Mouse (Mus musculus): ENCODE results near the gene Mgrn1. TPM values are rescaled to one million over a fixed set of nuclear protein-coding genes. Genes with fewer than 3 reads are reported as not detected.

The Mgrn1 gene
- total and polyA plus RNA-seq, 3 experiments = 8.4 to 25.0 TPM; not detected in 1

GRCm38 (mm10) chr16:4855046-4855650 is 30.9 kb upstream of the Mgrn1 start:
- H3K27me3 ChIP-seq (ENCODE audit: control insufficient read depth in 1 of 2, insufficient read depth in 2 of 2, low read length in 2 of 2) = peaks cover 0 to 5% of the 10 kb centered on the region in 2 experiments; a peak in 2 of 4 replicates
- no peaks in the 10 kb centered on the region for H3K79me2 ChIP-seq (ENCODE audit: control insufficient read depth, insufficient read depth, low read length, poor library complexity)
- TF ChIP-seq ZC3H11A (IDR thresholded peaks at IDR 0.05; ENCODE audit: low read depth, low read length) (no peak), MAX (IDR thresholded peaks at IDR 0.05; ENCODE audit: low read length) (no peak), RAD21 (IDR thresholded peaks at IDR 0.05; ENCODE audit: low read depth, low read length) (no peak), CHD2 (IDR thresholded peaks at IDR 0.05; ENCODE audit: low read length) (no peak), MAZ (IDR thresholded peaks at IDR 0.05; ENCODE audit: low read depth, low read length) (no peak), ZKSCAN1 (IDR thresholded peaks at IDR 0.05; ENCODE audit: low read depth, low read length) (no peak), GATA1 (IDR thresholded peaks at IDR 0.05; ENCODE audit: low read depth, low read length) (no peak), E2F4 (IDR thresholded peaks at IDR 0.05; ENCODE audit: borderline replicate concordance, low read depth, low read length) (no peak), NELFE (IDR thresholded peaks at IDR 0.05; ENCODE audit: low read depth, low read length) (no peak), MXI1 (IDR thresholded peaks at IDR 0.05; ENCODE audit: low read depth, low read length) (no peak), TAL1 (IDR thresholded peaks at IDR 0.05; ENCODE audit: low read length) (no peak), NRF1 (IDR thresholded peaks at IDR 0.05; ENCODE audit: insufficient read depth, low read depth, low read length, poor library complexity, severe bottlenecking) (no peak), POLR2A (IDR thresholded peaks at IDR 0.05; ENCODE audit: control insufficient read depth in 1 of 2, insufficient read depth in 1 of 2, low read depth in 1 of 2, low read length in 2 of 2, poor library complexity in 1 of 2) (no peak), KAT2A (conservative IDR thresholded peaks at IDR 0.05; ENCODE audit: low read depth, low read length) (no peak), MEF2A (IDR thresholded peaks at IDR 0.05; ENCODE audit: extremely low read depth, insufficient replicate concordance, low read depth, low read length, poor library complexity, severe bottlenecking) (no peak), ZMIZ1 (IDR thresholded peaks at IDR 0.05; ENCODE audit: low read depth, low read length) (no peak)
- H3K9me3 ChIP-seq (replicated peaks; ENCODE audit: insufficient read depth, low read length) = no peaks in the 10 kb centered on the region
- H3K4me1 ChIP-seq (ENCODE audit: control insufficient read depth in 1 of 2, insufficient read depth in 2 of 2, low read length in 2 of 2) = no peaks in the 10 kb centered on the region
- H3K4me3 ChIP-seq (ENCODE audit: control insufficient read depth in 1 of 2, insufficient read depth in 1 of 2, low read depth in 2 of 2, low read length in 2 of 2) = no peak overlapping the region
- no peaks in the 10 kb centered on the region for H3K36me3 ChIP-seq (ENCODE audit: control insufficient read depth in 1 of 2, insufficient read depth in 2 of 2, low read length in 2 of 2)
- no peak overlapping the region for H3K9ac ChIP-seq (ENCODE audit: control insufficient read depth, low read depth, low read length, poor library complexity, severe bottlenecking)
- no peak for DNase-seq (ENCODE audit: low read depth, low spot score)
- H3K27ac ChIP-seq (ENCODE audit: control insufficient read depth, low read depth, low read length) = no peak overlapping the region

GRCm38 (mm10) chr16:4861392-4861791 is 24.7 kb upstream of the Mgrn1 start:
- H3K27ac ChIP-seq (ENCODE audit: control insufficient read depth, low read depth, low read length) = no peak overlapping the region
- no peaks in the 10 kb centered on the region for H3K9me3 ChIP-seq (replicated peaks; ENCODE audit: insufficient read depth, low read length)
- H3K79me2 ChIP-seq (ENCODE audit: control insufficient read depth, insufficient read depth, low read length, poor library complexity) = no peaks in the 10 kb centered on the region
- no peak overlapping the region for H3K4me3 ChIP-seq (ENCODE audit: control insufficient read depth in 1 of 2, insufficient read depth in 1 of 2, low read depth in 2 of 2, low read length in 2 of 2)
- no peaks in the 10 kb centered on the region; a peak in 1 of 4 replicates for H3K4me1 ChIP-seq (ENCODE audit: control insufficient read depth in 1 of 2, insufficient read depth in 2 of 2, low read length in 2 of 2)
- H3K36me3 ChIP-seq (ENCODE audit: control insufficient read depth in 1 of 2, insufficient read depth in 2 of 2, low read length in 2 of 2) = no peaks in the 10 kb centered on the region
- TF ChIP-seq ZNF384 (IDR thresholded peaks at IDR 0.05; ENCODE audit: low read depth, low read length) (no peak), TAL1 (IDR thresholded peaks at IDR 0.05; ENCODE audit: low read length) (no peak), NRF1 (IDR thresholded peaks at IDR 0.05; ENCODE audit: insufficient read depth, low read depth, low read length, poor library complexity, severe bottlenecking) (no peak), MEF2A (IDR thresholded peaks at IDR 0.05; ENCODE audit: extremely low read depth, insufficient replicate concordance, low read depth, low read length, poor library complexity, severe bottlenecking) (no peak), POLR2AphosphoS5 (IDR thresholded peaks at IDR 0.05; ENCODE audit: borderline replicate concordance, low read depth, low read length) (no peak), CTCF (IDR thresholded peaks at IDR 0.05 in 2 of 3, conservative IDR thresholded peaks at IDR 0.05 in 1 of 3; ENCODE audit: control insufficient read depth in 1 of 3, insufficient read depth in 1 of 3, low read depth in 2 of 3, low read length in 3 of 3, poor library complexity in 1 of 3, severe bottlenecking in 1 of 3) (no peak)
- no peak overlapping the region for H3K9ac ChIP-seq (ENCODE audit: control insufficient read depth, low read depth, low read length, poor library complexity, severe bottlenecking)
- no peaks in the 10 kb centered on the region for H3K27me3 ChIP-seq (ENCODE audit: control insufficient read depth in 1 of 2, insufficient read depth in 2 of 2, low read length in 2 of 2)
- no peak for DNase-seq (ENCODE audit: low read depth, low spot score)
